Comparison of ENCODE assay signal across 8 mouse cellular contexts in the genomic region with DNA sequence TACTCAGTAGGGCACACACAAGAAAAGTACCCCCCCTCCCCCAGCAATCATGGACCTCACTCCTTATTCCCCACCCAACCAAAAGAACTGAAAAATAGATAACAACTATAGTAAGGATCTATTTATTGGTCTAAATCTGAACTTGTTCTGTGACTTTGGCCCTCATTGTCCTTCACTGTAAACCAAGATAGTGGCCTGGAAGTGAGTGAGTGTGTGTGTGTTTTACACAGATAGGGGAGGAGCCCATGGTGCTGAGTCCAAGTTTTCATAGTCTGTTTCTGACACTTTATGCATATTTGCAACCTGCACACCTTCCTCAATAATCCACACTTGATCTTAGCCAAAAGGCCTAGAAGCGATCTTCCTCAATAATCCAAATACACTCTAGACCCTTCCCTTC. TPM values are rescaled to one million over a fixed set of nuclear protein-coding genes. Genes with fewer than 3 reads are reported as not detected.
DNase-seq lines count a peak whose midpoint lies in the region; ATAC-seq lines count a peak whose summit lies in the region.

No protein-coding gene starts in this region.

- H3K27ac ChIP-seq in kidney, embryonic 14.5 days (ENCODE audit: low read depth, low read length) = peak overlapping the region; percentile 13; the same call in 1 of the 2 replicates
- peak overlapping the region; percentile 73 for H3K27ac ChIP-seq in hindbrain, embryonic 15.5 days (replicated peaks)
- H3K27ac ChIP-seq in midbrain, embryonic 14.5 days (replicated peaks; ENCODE audit: low read depth, low read length) = peak overlapping the region; percentile 66

- DNase-seq in kidney, adult 18-20 months = no peak
- DNase-seq in c-Kit-negative CD71-positive TER-119-positive erythroid progenitor cells, embryonic 14.5 days (ENCODE audit: low read depth, low spot score) = peak; percentile 22
- DNase-seq in midbrain, embryonic 14.5 days = no peak
- no peak for DNase-seq in frontal cortex, postnatal 25 days (ENCODE audit: low spot score in 2 of 2)
- DNase-seq in spleen, adult 18-20 months = no peak
- DNase-seq in thymus, postnatal 4 days = no peak

- H3K4me1 ChIP-seq in kidney, embryonic 14.5 days (ENCODE audit: control insufficient read depth, insufficient read depth, low read length) = peaks cover 37% of the 10 kb centered on the region
- peaks cover 45% of the 10 kb centered on the region for H3K4me1 ChIP-seq in hindbrain, embryonic 15.5 days (replicated peaks)
- H3K4me1 ChIP-seq in midbrain, embryonic 14.5 days (ENCODE audit: control insufficient read depth, insufficient read depth, low read length) = peaks cover 28% of the 10 kb centered on the region

- peak overlapping the region; percentile 90; the same call in 1 of the 2 replicates for H3K9ac ChIP-seq in kidney, embryonic 14.5 days (ENCODE audit: low read depth, low read length)
- peak overlapping the region; percentile 64 for H3K9ac ChIP-seq in hindbrain, embryonic 15.5 days
- peak overlapping the region; percentile 82 for H3K9ac ChIP-seq in midbrain, embryonic 14.5 days (replicated peaks; ENCODE audit: low read length)

- no peaks in the 10 kb centered on the region for H3K9me3 ChIP-seq in kidney, embryonic 14.5 days (ENCODE audit: control insufficient read depth, low read length)
- H3K9me3 ChIP-seq in hindbrain, embryonic 15.5 days = no peaks in the 10 kb centered on the region
- no peaks in the 10 kb centered on the region for H3K9me3 ChIP-seq in midbrain, embryonic 14.5 days (ENCODE audit: control insufficient read depth, low read length)

- H3K4me2 ChIP-seq in kidney, embryonic 14.5 days (replicated peaks; ENCODE audit: low read depth, low read length) = peak overlapping the region; percentile 90
- peak overlapping the region; percentile 96 for H3K4me2 ChIP-seq in hindbrain, embryonic 15.5 days
- H3K4me2 ChIP-seq in midbrain, embryonic 14.5 days (ENCODE audit: low read length) = peak overlapping the region; percentile 96

- no peaks in the 10 kb centered on the region for H3K27me3 ChIP-seq in kidney, embryonic 14.5 days (ENCODE audit: control insufficient read depth, insufficient read depth, low read length)
- no peaks in the 10 kb centered on the region for H3K27me3 ChIP-seq in hindbrain, embryonic 15.5 days
- no peaks in the 10 kb centered on the region for H3K27me3 ChIP-seq in midbrain, embryonic 14.5 days (ENCODE audit: control insufficient read depth, insufficient read depth, low read length)

- 8% methylated on average over 1 of the region's 1 CpGs for WGBS in kidney, embryonic 14.5 days
- 8% methylated on average over 1 of the region's 1 CpGs for WGBS in hindbrain, embryonic 15.5 days
- WGBS in midbrain, embryonic 14.5 days = 4% methylated on average over 1 of the region's 1 CpGs

- peak overlapping the region; percentile 98 for H3K4me3 ChIP-seq in kidney, embryonic 14.5 days (ENCODE audit: low read length)
- peak overlapping the region; percentile 92 for H3K4me3 ChIP-seq in hindbrain, embryonic 15.5 days
- H3K4me3 ChIP-seq in midbrain, embryonic 14.5 days (replicated peaks; ENCODE audit: low read depth, low read length) = peak overlapping the region; percentile 96

- H3K36me3 ChIP-seq in kidney, embryonic 14.5 days (ENCODE audit: control insufficient read depth, insufficient read depth, low read length) = no peaks in the 10 kb centered on the region
- H3K36me3 ChIP-seq in hindbrain, embryonic 15.5 days = no peaks in the 10 kb centered on the region
- no peaks in the 10 kb centered on the region for H3K36me3 ChIP-seq in midbrain, embryonic 14.5 days (ENCODE audit: control insufficient read depth, insufficient read depth, low read length)

- ATAC-seq in kidney, embryonic 14.5 days (ENCODE audit: low FRiP score, low TSS enrichment) = peak; percentile 1; the same call in 1 of the 2 replicates
- ATAC-seq in hindbrain, embryonic 15.5 days (ENCODE audit: low FRiP score, low read depth) = peak; percentile 23; the same call in 1 of the 2 replicates
- ATAC-seq in midbrain, embryonic 14.5 days (ENCODE audit: low FRiP score, low TSS enrichment) = peak; percentile 21

RNA-seq across cellular contexts. Expression of gene Cluh, which starts 0.6 kb away (rescaled TPM):
- polyA plus RNA-seq in kidney, embryonic 14.5 days (2014; fragmentation: Nextera tagmentation; extraction: Ambion mirVana) = 15.2 and 28.2 TPM in 2 replicates
- 20.8 and 21.3 TPM in 2 replicates for polyA plus RNA-seq in hindbrain, embryonic 15.5 days (2015; fragmentation: Nextera tagmentation; extraction: Ambion mirVana)
- polyA plus RNA-seq in midbrain, embryonic 14.5 days (2014; fragmentation: Nextera tagmentation; extraction: Ambion mirVana) = 13.7 and 14.4 TPM in 2 replicates

RNA-seq across cellular contexts. Expression of gene Ccdc92b, which starts 29.3 kb away (rescaled TPM):
- polyA plus RNA-seq in kidney, embryonic 14.5 days (2014; fragmentation: Nextera tagmentation; extraction: Ambion mirVana) = 0.12 and 0.19 TPM in 2 replicates
- 3.5 and 4.0 TPM in 2 replicates for polyA plus RNA-seq in hindbrain, embryonic 15.5 days (2015; fragmentation: Nextera tagmentation; extraction: Ambion mirVana)
- polyA plus RNA-seq in midbrain, embryonic 14.5 days (2014; fragmentation: Nextera tagmentation; extraction: Ambion mirVana) = 3.8 and 4.2 TPM in 2 replicates

RNA-seq across cellular contexts. Expression of gene Rap1gap2, which starts 38.0 kb away (rescaled TPM):
- 4.1 and 5.0 TPM in 2 replicates for polyA plus RNA-seq in kidney, embryonic 14.5 days (2014; fragmentation: Nextera tagmentation; extraction: Ambion mirVana)
- polyA plus RNA-seq in hindbrain, embryonic 15.5 days (2015; fragmentation: Nextera tagmentation; extraction: Ambion mirVana) = 13.4 and 16.9 TPM in 2 replicates
- 9.2 and 10.6 TPM in 2 replicates for polyA plus RNA-seq in midbrain, embryonic 14.5 days (2014; fragmentation: Nextera tagmentation; extraction: Ambion mirVana)

Comparison
In these comparisons a context has a peak if more than half of its experiments do, and no peak if none do; other contexts are left out.
1. H3K27ac ChIP-seq: peak in every context shown above with its lines; median percentile 73 in hindbrain, embryonic 15.5 days; 66 in midbrain, embryonic 14.5 days; 13 in kidney, embryonic 14.5 days.